In genomic region chr6:118941036-118941435, GRCm38 (mm10) we compare ENCODE assay signal across 21 mouse cellular contexts.
DNase-seq lines count a peak whose midpoint lies in the region; ATAC-seq and TF ChIP-seq lines count a peak whose summit lies in the region.
"Had no signal": no experiment of that assay in that cellular context is flagged by ENCODE, and none has a peak within 500 bp of the region (broad histone marks: within the 10 kb centered on the region; RNA-seq: fewer than 3 reads in every experiment).

No protein-coding gene starts in this region.

- no peaks in the 10 kb centered on the region for H3K9me3 ChIP-seq in lung, postnatal 0 days (ENCODE audit: low read length)
- H3K9me3 ChIP-seq in hindbrain, embryonic 16.5 days (ENCODE audit: control insufficient read depth, low read length) = no peaks in the 10 kb centered on the region

- H3K36me3 ChIP-seq in lung, postnatal 0 days (ENCODE audit: insufficient read depth, low read length) = no peaks in the 10 kb centered on the region
- H3K36me3 ChIP-seq in hindbrain, embryonic 16.5 days (ENCODE audit: control insufficient read depth, insufficient read depth, low read length) = no peaks in the 10 kb centered on the region
- H3K36me3 ChIP-seq: G1E had no signal

- peak; percentile 69 for ATAC-seq in lung, postnatal 0 days
- ATAC-seq in hindbrain, embryonic 16.5 days = no peak
- ATAC-seq: activated CD4-positive, CD25-positive, alpha-beta regulatory T cell, adult 4 months; CD4-positive, CD25-positive, alpha-beta regulatory T cell, adult 4 months; Patski had no signal

- DNase-seq in layer of hippocampus, adult 2 months (ENCODE audit: low spot score in 2 of 2) = no peak
- no peak for DNase-seq in layer of hippocampus, adult 11-12 months (ENCODE audit: low spot score)
- DNase-seq in lung, postnatal 0 days (ENCODE audit: low spot score) = peak; percentile 57
- DNase-seq in lung, postnatal 14 days = no peak
- peak; percentile 48 for DNase-seq in NIH3T3 (ENCODE audit: low read depth)
- DNase-seq: adrenal gland, adult 2 months; adrenal gland, adult 8-10 months; adrenal gland, postnatal 10 days; adrenal gland, postnatal 14 days; adrenal gland, postnatal 25 days; adrenal gland, postnatal 36 days; B cell, adult 2 months; cerebellum, adult 11 months; cerebellum, adult 11-12 months; cerebellum, adult 18-20 months; cerebellum, adult 2 months had no signal

- TF ChIP-seq CTCF in layer of hippocampus, adult 2 months (conservative IDR thresholded peaks at IDR 0.05) = no peak
- TF ChIP-seq CTCF in lung, postnatal 0 days (IDR thresholded peaks at IDR 0.05) = no peak

- no peak for TF ChIP-seq EP300 in lung, postnatal 0 days (IDR thresholded peaks at IDR 0.05)

- H3K4me1 ChIP-seq in lung, postnatal 0 days (ENCODE audit: insufficient read depth, low read depth, low read length) = peaks cover 3% of the 10 kb centered on the region; the same call in 1 of the 2 replicates
- H3K4me1 ChIP-seq in hindbrain, embryonic 16.5 days (ENCODE audit: control insufficient read depth, insufficient read depth, low read depth, low read length) = peaks cover 14% of the 10 kb centered on the region

- peak overlapping the region; percentile 93 for H3K27ac ChIP-seq in layer of hippocampus, adult 2 months
- H3K27ac ChIP-seq in lung, postnatal 0 days (ENCODE audit: low read length) = no peak overlapping the region
- H3K27ac ChIP-seq in hindbrain, embryonic 16.5 days (ENCODE audit: low read depth, low read length) = no peak overlapping the region

- H3K4me2 ChIP-seq in lung, postnatal 0 days (replicated peaks; ENCODE audit: low read depth, low read length) = no peak overlapping the region
- no peak overlapping the region for H3K4me2 ChIP-seq in hindbrain, embryonic 16.5 days (ENCODE audit: low read length)

- H3K4me3 ChIP-seq in layer of hippocampus, adult 2 months = no peak overlapping the region
- H3K4me3 ChIP-seq in lung, postnatal 0 days (ENCODE audit: low read depth, low read length) = no peak overlapping the region
- H3K4me3 ChIP-seq in hindbrain, embryonic 16.5 days (ENCODE audit: low read length) = no peak overlapping the region

- H3K27me3 ChIP-seq in lung, postnatal 0 days (replicated peaks; ENCODE audit: insufficient read depth, low read length) = no peaks in the 10 kb centered on the region
- no peaks in the 10 kb centered on the region for H3K27me3 ChIP-seq in hindbrain, embryonic 16.5 days (replicated peaks; ENCODE audit: control insufficient read depth, insufficient read depth, low read length)
- H3K27me3 ChIP-seq: Patski had no signal

- WGBS in lung, postnatal 0 days = 74% methylated on average over 3 of the region's 3 CpGs
- 94% methylated on average over 3 of the region's 3 CpGs for WGBS in hindbrain, embryonic 16.5 days

- no peak overlapping the region for H3K9ac ChIP-seq in lung, postnatal 0 days (replicated peaks; ENCODE audit: low read depth)
- H3K9ac ChIP-seq in hindbrain, embryonic 16.5 days (ENCODE audit: low read depth, low read length) = no peak overlapping the region

Comparison
In these comparisons a context has a peak if more than half of its experiments do, and no peak if none do; other contexts are left out.
1. DNase-seq: peak in lung, postnatal 0 days (single experiment) and NIH3T3 (single experiment); none in layer of hippocampus, adult 2 months (0 of 2), layer of hippocampus, adult 11-12 months (single experiment) and lung, postnatal 14 days (single experiment).